Mouse (Mus musculus): ENCODE measurements at regions not wholly inside any gene's neighbourhood (a gene's known extent, or its start where the extent isn't known, plus 50 kb on each side); places are given as distances from the start of the nearest gene placed in this dataset.

DNA sequence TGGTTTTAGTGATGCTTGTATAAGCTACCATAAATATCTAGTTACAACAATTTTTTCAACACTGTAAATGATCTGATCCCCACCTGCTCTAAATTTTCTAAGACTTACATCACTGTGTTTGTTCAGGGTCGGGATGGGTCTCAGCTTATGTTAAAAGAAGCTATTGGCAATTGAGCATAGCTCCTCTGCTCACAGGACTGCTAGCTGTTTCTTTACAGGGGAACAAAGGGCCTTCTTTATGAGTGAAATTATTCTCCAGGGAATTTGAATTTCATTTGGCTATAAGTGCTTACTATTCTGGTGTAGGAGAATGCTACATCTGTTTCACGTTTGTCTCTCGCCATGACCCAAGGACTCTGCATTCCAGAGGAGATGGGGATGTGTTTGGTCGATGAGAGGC is 255.6 kb upstream of the Ccdc54 start:
- no peak overlapping the region for H3K4me3 ChIP-seq (ENCODE audit: low read depth, low read length)
- ATAC-seq (replicated peaks; ENCODE audit: low FRiP score, low TSS enrichment, low read depth) (no peak), DNase-seq (ENCODE audit: low spot score) (no peak)
- no peaks in the 10 kb centered on the region for H3K4me1 ChIP-seq (replicated peaks; ENCODE audit: control insufficient read depth, insufficient read depth, low read length)
- 65% methylated on average over 4 of the region's 4 CpGs for WGBS
- H3K36me3 ChIP-seq (ENCODE audit: control insufficient read depth, insufficient read depth, low read length) = no peaks in the 10 kb centered on the region
- no peak overlapping the region for H3K27ac ChIP-seq (ENCODE audit: low read depth)
- no peak overlapping the region for H3K4me2 ChIP-seq (ENCODE audit: low read length)
- no peaks in the 10 kb centered on the region for H3K9me3 ChIP-seq (ENCODE audit: control insufficient read depth, low read length)
- no peaks in the 10 kb centered on the region for H3K27me3 ChIP-seq (replicated peaks; ENCODE audit: control insufficient read depth, insufficient read depth, low read length)
- H3K9ac ChIP-seq (ENCODE audit: low read length) = no peak overlapping the region

DNA sequence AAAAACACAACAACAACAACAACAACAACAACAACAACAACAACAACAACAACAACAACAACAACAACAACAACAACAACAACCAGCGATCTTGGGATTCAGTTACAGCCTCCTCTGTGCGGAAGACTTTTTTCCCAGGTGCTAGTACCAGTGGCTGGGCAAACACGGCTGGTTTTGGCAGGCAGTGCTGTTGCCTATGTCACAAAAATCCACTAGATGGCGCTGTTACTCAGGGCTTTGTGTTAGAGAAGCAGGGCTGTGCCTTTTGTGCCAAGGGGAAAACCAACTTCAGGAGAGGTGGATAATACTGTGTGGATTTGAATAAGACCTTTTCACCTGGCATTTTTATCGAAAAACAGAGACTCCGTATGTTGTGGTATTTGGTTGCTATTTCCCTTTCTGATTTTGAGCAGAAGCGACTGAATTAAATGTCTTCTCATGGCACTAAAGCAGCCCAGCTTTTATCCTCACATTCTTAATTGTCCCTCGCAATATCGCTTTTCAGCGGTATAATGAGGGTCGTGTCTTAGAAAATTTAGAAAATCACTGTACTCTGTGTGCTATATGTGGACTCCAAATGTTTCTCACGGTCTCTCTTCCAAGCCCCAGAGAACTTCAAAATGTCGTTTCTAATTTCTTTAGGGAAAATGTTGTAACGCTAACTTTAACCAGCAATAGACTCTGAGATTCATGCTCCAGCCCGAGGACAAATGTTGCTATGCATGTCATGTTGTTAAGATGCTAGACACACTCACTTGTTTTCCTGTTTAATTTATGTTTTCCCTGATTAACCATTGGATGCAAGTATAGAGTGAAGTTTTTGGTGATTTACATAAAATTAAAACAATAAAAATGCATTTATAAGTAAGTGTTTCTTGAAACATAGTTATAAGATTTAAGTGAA is 251.0 kb upstream of the Ccdc54 start:
- Histone ChIP-seq H3K4me3 (ENCODE audit: low read depth, low read length) (no peak overlapping the region), H3K4me1 (replicated peaks; ENCODE audit: control insufficient read depth, insufficient read depth, low read length) (no peaks in the 10 kb centered on the region), H3K36me3 (ENCODE audit: control insufficient read depth, insufficient read depth, low read length) (no peaks in the 10 kb centered on the region), H3K27ac (ENCODE audit: low read depth) (no peak overlapping the region), H3K9ac (ENCODE audit: low read length) (no peak overlapping the region), H3K9me3 (ENCODE audit: control insufficient read depth, low read length) (no peaks in the 10 kb centered on the region), H3K4me2 (ENCODE audit: low read length) (no peak overlapping the region), H3K27me3 (replicated peaks; ENCODE audit: control insufficient read depth, insufficient read depth, low read length) (no peaks in the 10 kb centered on the region)
- ATAC-seq (replicated peaks; ENCODE audit: low FRiP score, low TSS enrichment, low read depth) = peak; percentile 80
- DNase-seq (ENCODE audit: low spot score) = peak; percentile 70
- WGBS = 53% methylated on average over 15 of the region's 15 CpGs

DNA sequence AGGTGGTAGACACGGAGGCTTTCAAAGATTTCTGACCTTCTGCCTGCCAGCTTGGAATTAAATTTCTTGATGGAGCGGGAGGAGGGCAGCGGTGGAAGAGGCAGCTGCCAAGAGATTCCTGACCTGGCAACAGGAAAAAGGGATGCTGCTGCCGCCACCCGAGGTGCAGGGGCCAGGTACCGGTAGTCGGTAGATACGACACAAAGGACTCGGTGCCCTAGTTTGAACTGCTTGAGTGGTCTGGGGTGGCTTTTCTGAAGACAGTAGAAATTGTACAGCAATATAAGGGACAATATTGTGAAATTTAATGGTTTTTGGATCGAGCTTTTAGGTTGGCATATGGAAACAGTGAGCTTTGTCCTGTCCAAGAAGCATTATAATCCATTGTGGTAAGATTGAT is 250.3 kb upstream of the Ccdc54 start:
- 67% methylated on average over 10 of the region's 10 CpGs for WGBS
- Histone ChIP-seq H3K9ac (ENCODE audit: low read length) (no peak overlapping the region), H3K4me3 (ENCODE audit: low read depth, low read length) (no peak overlapping the region), H3K27me3 (replicated peaks; ENCODE audit: control insufficient read depth, insufficient read depth, low read length) (no peaks in the 10 kb centered on the region), H3K27ac (ENCODE audit: low read depth) (no peak overlapping the region), H3K4me1 (replicated peaks; ENCODE audit: control insufficient read depth, insufficient read depth, low read length) (no peaks in the 10 kb centered on the region), H3K9me3 (ENCODE audit: control insufficient read depth, low read length) (no peaks in the 10 kb centered on the region), H3K4me2 (ENCODE audit: low read length) (no peak overlapping the region), H3K36me3 (ENCODE audit: control insufficient read depth, insufficient read depth, low read length) (no peaks in the 10 kb centered on the region)
- peak; percentile 40; the same call in 1 of the 2 replicates for ATAC-seq (replicated peaks; ENCODE audit: low FRiP score, low TSS enrichment, low read depth)
- DNase-seq (ENCODE audit: low spot score) = no peak

GRCm38 (mm10) chr16:50839665-50840064 is 248.7 kb upstream of the Ccdc54 start:
- H3K27me3 ChIP-seq (replicated peaks; ENCODE audit: control insufficient read depth, insufficient read depth, low read length) = no peaks in the 10 kb centered on the region
- no peak overlapping the region for H3K4me3 ChIP-seq (ENCODE audit: low read depth, low read length)
- DNase-seq (ENCODE audit: low spot score) (no peak), ATAC-seq (replicated peaks; ENCODE audit: low FRiP score, low TSS enrichment, low read depth) (no peak)
- H3K9ac ChIP-seq (ENCODE audit: low read length) = no peak overlapping the region
- H3K36me3 ChIP-seq (ENCODE audit: control insufficient read depth, insufficient read depth, low read length) = no peaks in the 10 kb centered on the region
- no peak overlapping the region for H3K27ac ChIP-seq (ENCODE audit: low read depth)
- no peaks in the 10 kb centered on the region for H3K9me3 ChIP-seq (ENCODE audit: control insufficient read depth, low read length)
- H3K4me1 ChIP-seq (replicated peaks; ENCODE audit: control insufficient read depth, insufficient read depth, low read length) = no peaks in the 10 kb centered on the region
- H3K4me2 ChIP-seq (ENCODE audit: low read length) = no peak overlapping the region
- 80% methylated on average over 9 of the region's 9 CpGs for WGBS

- Histone ChIP-seq H3K27ac (ENCODE audit: low read depth) (no peak overlapping the region), H3K4me2 (ENCODE audit: low read length) (no peak overlapping the region), H3K36me3 (ENCODE audit: control insufficient read depth, insufficient read depth, low read length) (no peaks in the 10 kb centered on the region), H3K4me3 (ENCODE audit: low read depth, low read length) (no peak overlapping the region), H3K27me3 (replicated peaks; ENCODE audit: control insufficient read depth, insufficient read depth, low read length) (no peaks in the 10 kb centered on the region), H3K9ac (ENCODE audit: low read length) (no peak overlapping the region), H3K4me1 (replicated peaks; ENCODE audit: control insufficient read depth, insufficient read depth, low read length) (no peaks in the 10 kb centered on the region), H3K9me3 (ENCODE audit: control insufficient read depth, low read length) (no peaks in the 10 kb centered on the region)
- no peak for ATAC-seq (replicated peaks; ENCODE audit: low FRiP score, low TSS enrichment, low read depth)
- 87% methylated on average over 9 of the region's 9 CpGs for WGBS
- DNase-seq (ENCODE audit: low spot score) = no peak
These were observed 246.5 kb upstream of the Ccdc54 start for GRCm38 (mm10) chr16:50837416-50837815.

DNA sequence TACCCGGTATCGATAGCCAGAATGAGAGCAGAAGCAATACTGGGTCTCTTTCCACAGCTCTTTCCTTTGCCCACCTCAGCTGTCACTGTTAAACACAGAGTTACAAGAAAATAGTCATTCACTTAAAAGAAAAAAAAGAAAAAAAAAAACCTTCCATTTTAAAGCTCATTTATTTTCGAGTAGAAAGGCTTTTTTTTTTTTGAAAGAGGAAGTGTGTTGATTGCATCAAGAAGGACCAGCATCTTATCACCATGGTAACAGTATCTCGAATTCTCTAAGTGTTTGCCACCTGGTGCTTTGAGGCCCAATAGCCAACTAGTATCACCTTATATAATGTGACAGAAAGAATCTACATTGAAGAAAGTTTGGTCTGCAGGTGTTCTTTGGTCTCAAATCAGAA is 245.5 kb upstream of the Ccdc54 start:
- Histone ChIP-seq H3K4me1 (replicated peaks; ENCODE audit: control insufficient read depth, insufficient read depth, low read length) (no peaks in the 10 kb centered on the region), H3K36me3 (ENCODE audit: control insufficient read depth, insufficient read depth, low read length) (no peaks in the 10 kb centered on the region), H3K27ac (ENCODE audit: low read depth) (no peak overlapping the region), H3K4me3 (ENCODE audit: low read depth, low read length) (no peak overlapping the region), H3K9ac (ENCODE audit: low read length) (no peak overlapping the region), H3K9me3 (ENCODE audit: control insufficient read depth, low read length) (no peaks in the 10 kb centered on the region), H3K4me2 (ENCODE audit: low read length) (no peak overlapping the region), H3K27me3 (replicated peaks; ENCODE audit: control insufficient read depth, insufficient read depth, low read length) (no peaks in the 10 kb centered on the region)
- DNase-seq (ENCODE audit: low spot score) (no peak), ATAC-seq (replicated peaks; ENCODE audit: low FRiP score, low TSS enrichment, low read depth) (no peak)
- WGBS = 70% methylated on average over 4 of the region's 4 CpGs

- no peaks in the 10 kb centered on the region for H3K27me3 ChIP-seq (replicated peaks; ENCODE audit: control insufficient read depth, insufficient read depth, low read length)
- H3K9ac ChIP-seq (ENCODE audit: low read length) = no peak overlapping the region
- no peak overlapping the region for H3K27ac ChIP-seq (ENCODE audit: low read depth)
- H3K4me1 ChIP-seq (replicated peaks; ENCODE audit: control insufficient read depth, insufficient read depth, low read length) = no peaks in the 10 kb centered on the region
- H3K9me3 ChIP-seq (ENCODE audit: control insufficient read depth, low read length) = no peaks in the 10 kb centered on the region
- no peaks in the 10 kb centered on the region for H3K36me3 ChIP-seq (ENCODE audit: control insufficient read depth, insufficient read depth, low read length)
- no peak overlapping the region for H3K4me3 ChIP-seq (ENCODE audit: low read depth, low read length)
- WGBS = 81% methylated on average over 2 of the region's 2 CpGs
- DNase-seq (ENCODE audit: low spot score) (no peak), ATAC-seq (replicated peaks; ENCODE audit: low FRiP score, low TSS enrichment, low read depth) (no peak)
- no peak overlapping the region for H3K4me2 ChIP-seq (ENCODE audit: low read length)
These were observed 242.4 kb upstream of the Ccdc54 start for GRCm38 (mm10) chr16:50833357-50833756.

DNA sequence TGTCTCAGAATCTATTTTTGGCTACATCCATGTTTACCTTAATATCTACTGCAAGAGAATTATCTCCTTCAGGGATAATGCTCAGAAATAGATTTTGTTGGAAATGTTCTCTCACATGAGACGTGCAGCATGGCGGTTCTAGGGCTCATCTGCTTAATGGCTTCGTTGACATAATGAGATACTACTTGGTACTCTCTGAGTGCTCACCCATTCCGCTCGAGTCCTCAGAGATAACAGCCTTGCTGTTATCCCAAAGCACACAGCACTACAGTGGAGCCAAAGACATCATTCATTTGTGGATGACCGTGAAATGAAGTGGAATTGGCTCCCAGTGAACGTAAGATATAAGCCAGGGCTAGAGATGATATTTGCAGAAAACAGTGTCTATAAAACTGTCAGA is 231.4 kb upstream of the Ccdc54 start:
- H3K9me3 ChIP-seq (ENCODE audit: control insufficient read depth, low read length) = no peaks in the 10 kb centered on the region
- no peak for DNase-seq (ENCODE audit: low spot score)
- no peak overlapping the region for H3K4me3 ChIP-seq (ENCODE audit: low read depth, low read length)
- WGBS = 38% methylated on average over 7 of the region's 7 CpGs
- no peaks in the 10 kb centered on the region for H3K36me3 ChIP-seq (ENCODE audit: control insufficient read depth, insufficient read depth, low read length)
- H3K27ac ChIP-seq (ENCODE audit: low read depth) = no peak overlapping the region
- 0 out of 2 replicates have a peak, but pooled peaks have one; percentile 32 for ATAC-seq (replicated peaks; ENCODE audit: low FRiP score, low TSS enrichment, low read depth)
- no peaks in the 10 kb centered on the region for H3K27me3 ChIP-seq (replicated peaks; ENCODE audit: control insufficient read depth, insufficient read depth, low read length)
- H3K4me1 ChIP-seq (replicated peaks; ENCODE audit: control insufficient read depth, insufficient read depth, low read length) = no peaks in the 10 kb centered on the region; the same call in 1 of the 2 replicates
- no peak overlapping the region for H3K9ac ChIP-seq (ENCODE audit: low read length)
- H3K4me2 ChIP-seq (ENCODE audit: low read length) = no peak overlapping the region

DNA sequence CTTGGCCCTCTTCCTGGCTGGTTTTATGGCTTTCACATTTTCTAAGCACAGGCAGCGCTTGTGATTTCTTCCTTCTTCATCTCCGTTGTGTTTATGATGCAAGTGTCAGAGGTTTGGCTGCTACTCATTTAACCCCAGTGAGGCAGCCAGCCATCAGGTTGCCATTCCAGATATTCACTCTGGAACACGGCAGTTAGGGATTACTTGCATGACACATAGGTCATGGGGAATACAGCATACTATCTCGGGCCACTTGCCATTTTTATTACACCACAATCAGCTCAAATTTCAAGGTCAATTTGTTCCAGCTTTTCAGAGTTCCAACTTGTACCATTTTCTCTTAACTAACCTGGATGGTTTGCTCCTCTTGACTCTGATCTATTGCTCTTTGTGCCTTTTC is 223.7 kb upstream of the Ccdc54 start:
- no peaks in the 10 kb centered on the region for H3K4me1 ChIP-seq (replicated peaks; ENCODE audit: control insufficient read depth, insufficient read depth, low read length)
- no peaks in the 10 kb centered on the region for H3K36me3 ChIP-seq (ENCODE audit: control insufficient read depth, insufficient read depth, low read length)
- H3K9me3 ChIP-seq (ENCODE audit: control insufficient read depth, low read length) = no peaks in the 10 kb centered on the region
- no peak overlapping the region for H3K27ac ChIP-seq (ENCODE audit: low read depth)
- no peaks in the 10 kb centered on the region for H3K27me3 ChIP-seq (replicated peaks; ENCODE audit: control insufficient read depth, insufficient read depth, low read length)
- 30% methylated on average over 4 of the region's 4 CpGs for WGBS
- no peak overlapping the region for H3K4me3 ChIP-seq (ENCODE audit: low read depth, low read length)
- DNase-seq (ENCODE audit: low spot score) (no peak), ATAC-seq (replicated peaks; ENCODE audit: low FRiP score, low TSS enrichment, low read depth) (no peak)
- no peak overlapping the region for H3K9ac ChIP-seq (ENCODE audit: low read length)
- H3K4me2 ChIP-seq (ENCODE audit: low read length) = no peak overlapping the region

All from intestine, embryonic 14.5 days (tissue).